Mouse (Mus musculus): Measurements from ENCODE around the gene Tmem121. TPM values are rescaled to one million over a fixed set of nuclear protein-coding genes. Genes with fewer than 3 reads are reported as not detected.

The Tmem121 gene
- total RNA-seq, 2 experiments from 2014 or later: 0.33 to 0.46 TPM

GRCm38 (mm10) chr12:113149341-113149740, 36.4 kb upstream of the Tmem121 start:
- DNase-seq: no peak

GRCm38 (mm10) chr12:113149896-113150295, 35.8 kb upstream of the Tmem121 start:
- DNase-seq: no peak

- DNase-seq: no peak
Measured at GRCm38 (mm10) chr12:113150591-113150990, 35.1 kb upstream of the Tmem121 start.

GRCm38 (mm10) chr12:113151046-113151445, 34.7 kb upstream of the Tmem121 start:
- DNase-seq: no peak

GRCm38 (mm10) chr12:113151661-113152271, 34.0 kb upstream of the Tmem121 start:
- peak; percentile 72 for DNase-seq

- peak; percentile 61 for DNase-seq
Measured at GRCm38 (mm10) chr12:113152272-113152661, 33.5 kb upstream of the Tmem121 start.

GRCm38 (mm10) chr12:113152991-113153525, 32.7 kb upstream of the Tmem121 start:
- DNase-seq: no peak

- DNase-seq: no peak
Measured at GRCm38 (mm10) chr12:113153971-113154370, 31.8 kb upstream of the Tmem121 start.

GRCm38 (mm10) chr12:113154747-113155075, 31.0 kb upstream of the Tmem121 start:
- no peak for DNase-seq

- DNase-seq: peak; percentile 55
Measured at GRCm38 (mm10) chr12:113155076-113155771, 30.5 kb upstream of the Tmem121 start.

GRCm38 (mm10) chr12:113155887-113156539, 29.7 kb upstream of the Tmem121 start, which contains the start of gene Tedc1:
Tedc1 (plus strand) TSS chr12:113156421.
- peak; percentile 99 for DNase-seq

GRCm38 (mm10) chr12:113156540-113156929, 29.2 kb upstream of the Tmem121 start:
- no peak for DNase-seq

- no peak for DNase-seq
Measured at GRCm38 (mm10) chr12:113157002-113157401, 28.7 kb upstream of the Tmem121 start.

GRCm38 (mm10) chr12:113157521-113157920, 28.2 kb upstream of the Tmem121 start:
- no peak for DNase-seq

GRCm38 (mm10) chr12:113157971-113158370, 27.8 kb upstream of the Tmem121 start:
- no peak for DNase-seq

GRCm38 (mm10) chr12:113163561-113164006, 22.1 kb upstream of the Tmem121 start:
- DNase-seq: no peak

GRCm38 (mm10) chr12:113168031-113168536, 17.6 kb upstream of the Tmem121 start:
- no peak for DNase-seq

- DNase-seq: no peak
Measured at GRCm38 (mm10) chr12:113176960-113177725, 8.6 kb upstream of the Tmem121 start.

- no peak for DNase-seq
Measured at GRCm38 (mm10) chr12:113181020-113181419, 4.7 kb upstream of the Tmem121 start.

GRCm38 (mm10) chr12:113184945-113185344, 785 bp upstream of the Tmem121 start:
- DNase-seq: no peak

- DNase-seq: no peak
Measured at GRCm38 (mm10) chr12:113186326-113187010, 738 bp downstream of the Tmem121 start.

- DNase-seq: no peak
Measured at GRCm38 (mm10) chr12:113187011-113187375, 1.3 kb downstream of the Tmem121 start.
